Mouse (Mus musculus): ENCODE measurements around the gene Map2k5. TPM values are rescaled to one million over a fixed set of nuclear protein-coding genes. Genes with fewer than 3 reads are reported as not detected.

Gene Map2k5
- polyA plus RNA-seq, 1 experiment: 32.7 TPM

DNA sequence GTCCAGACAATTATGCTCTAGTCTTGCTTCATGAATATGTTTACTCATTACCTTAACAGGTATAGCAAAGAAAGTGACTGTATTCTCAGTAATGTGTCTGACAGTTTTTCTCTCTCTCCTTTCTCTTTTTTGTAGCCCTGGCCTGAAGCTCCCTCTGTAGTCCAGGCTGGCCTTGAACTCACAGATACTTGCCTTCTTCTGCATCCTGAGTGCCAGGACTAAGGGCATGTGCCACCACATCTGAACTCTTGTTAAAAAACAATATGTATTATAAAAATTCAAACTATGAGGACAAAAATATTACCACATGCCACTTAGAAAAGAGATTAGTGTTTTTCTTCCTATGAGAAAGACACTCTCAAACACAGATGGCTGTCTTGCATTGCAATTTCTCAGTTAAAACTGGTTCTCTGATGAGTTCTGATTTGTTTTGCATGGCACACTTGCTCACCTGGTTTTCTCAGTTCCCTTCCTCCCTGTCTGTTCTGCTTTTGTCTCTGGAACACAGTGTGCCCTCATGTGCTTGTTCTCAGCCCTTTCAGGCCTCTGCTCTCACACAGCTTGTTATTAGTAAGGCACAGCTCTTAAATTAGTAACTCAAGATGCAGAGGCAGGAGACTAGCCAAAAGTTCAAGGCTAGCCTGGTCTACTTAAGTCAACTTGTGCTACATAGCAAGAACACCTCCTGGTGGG lies 129.5 kb downstream of the Map2k5 start:
- Histone ChIP-seq H3K4me1 (ENCODE audit: control insufficient read depth, insufficient read depth, low read length) (peaks cover 6% of the 10 kb centered on the region; the same call in 1 of the 2 replicates), H3K27ac (ENCODE audit: insufficient read depth, low read length) (no peak overlapping the region), H3K4me3 (ENCODE audit: insufficient read depth, low read length) (no peak overlapping the region)
- TF ChIP-seq POLR2A (IDR thresholded peaks at IDR 0.05; ENCODE audit: extremely low read depth, insufficient read depth, low read length) (no peak), CTCF (IDR thresholded peaks at IDR 0.05; ENCODE audit: extremely low read depth, insufficient read depth, low read length) (no peak)

GRCm38 (mm10) chr9:63246568-63247169 lies 131.0 kb downstream of the Map2k5 start:
- TF ChIP-seq CTCF (IDR thresholded peaks at IDR 0.05; ENCODE audit: extremely low read depth, insufficient read depth, low read length): no peak
- no peak for TF ChIP-seq POLR2A (IDR thresholded peaks at IDR 0.05; ENCODE audit: extremely low read depth, insufficient read depth, low read length)
- Histone ChIP-seq H3K4me3 (ENCODE audit: insufficient read depth, low read length) (no peak overlapping the region), H3K4me1 (ENCODE audit: control insufficient read depth, insufficient read depth, low read length) (peaks cover 6% of the 10 kb centered on the region; the same call in 1 of the 2 replicates), H3K27ac (ENCODE audit: insufficient read depth, low read length) (no peak overlapping the region; the same call in 1 of the 2 replicates)

DNA sequence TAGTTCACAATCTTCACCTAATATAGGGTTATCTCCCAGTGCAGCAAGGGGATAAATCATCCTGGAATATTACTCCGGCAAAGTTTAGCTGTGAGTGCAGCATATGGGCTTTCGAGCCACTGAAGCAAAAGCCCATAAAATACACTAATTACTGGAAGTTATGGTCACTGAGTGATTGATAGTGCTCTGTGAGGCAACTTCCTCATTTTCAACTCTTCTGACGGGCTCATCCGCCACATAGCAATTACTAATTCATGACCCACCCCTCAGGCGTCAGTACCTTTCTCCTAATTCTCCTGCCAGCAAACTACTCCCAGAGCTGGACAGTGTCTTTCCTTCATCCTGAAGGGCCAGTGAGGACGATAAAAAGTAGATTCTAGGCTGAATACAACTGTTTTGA lies 135.7 kb downstream of the Map2k5 start:
- Histone ChIP-seq H3K4me3 (ENCODE audit: insufficient read depth, low read length) (no peak overlapping the region), H3K27ac (ENCODE audit: insufficient read depth, low read length) (no peak overlapping the region), H3K4me1 (ENCODE audit: control insufficient read depth, insufficient read depth, low read length) (peaks cover 4% of the 10 kb centered on the region; the same call in 1 of the 2 replicates)
- TF ChIP-seq CTCF (IDR thresholded peaks at IDR 0.05; ENCODE audit: extremely low read depth, insufficient read depth, low read length): no peak
- no peak for TF ChIP-seq POLR2A (IDR thresholded peaks at IDR 0.05; ENCODE audit: extremely low read depth, insufficient read depth, low read length)

- Histone ChIP-seq H3K4me1 (ENCODE audit: control insufficient read depth, insufficient read depth, low read length) (peaks cover 1% of the 10 kb centered on the region; the same call in 1 of the 2 replicates), H3K27ac (ENCODE audit: insufficient read depth, low read length) (no peak overlapping the region), H3K4me3 (ENCODE audit: insufficient read depth, low read length) (no peak overlapping the region)
- TF ChIP-seq POLR2A (IDR thresholded peaks at IDR 0.05; ENCODE audit: extremely low read depth, insufficient read depth, low read length) (no peak), CTCF (IDR thresholded peaks at IDR 0.05; ENCODE audit: extremely low read depth, insufficient read depth, low read length) (no peak)
These were observed 136.5 kb downstream of the Map2k5 start for GRCm38 (mm10) chr9:63241241-63241640.

DNA sequence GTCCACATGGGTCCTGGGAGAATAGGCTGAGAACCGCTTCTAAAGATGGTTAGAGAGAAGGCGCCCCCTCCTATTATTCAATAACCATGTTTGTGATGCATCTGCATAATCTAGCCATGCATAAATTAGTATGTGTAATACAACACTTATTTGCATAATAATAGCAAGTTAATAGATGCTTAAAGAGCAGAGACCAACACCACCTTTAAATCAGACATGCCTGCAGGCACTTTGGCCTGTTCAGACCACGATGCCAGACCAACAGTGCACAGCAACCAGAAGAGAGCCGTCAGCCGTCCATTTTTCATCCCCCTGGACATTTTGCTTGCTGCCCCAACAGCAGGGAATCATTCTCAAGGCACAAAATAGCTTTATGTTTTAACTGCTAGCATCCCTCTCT lies 143.3 kb downstream of the Map2k5 start:
- TF ChIP-seq POLR2A (IDR thresholded peaks at IDR 0.05; ENCODE audit: extremely low read depth, insufficient read depth, low read length) (no peak), CTCF (IDR thresholded peaks at IDR 0.05; ENCODE audit: extremely low read depth, insufficient read depth, low read length) (no peak)
- H3K4me1 ChIP-seq (ENCODE audit: control insufficient read depth, insufficient read depth, low read length): no peaks in the 10 kb centered on the region
- no peak overlapping the region for H3K4me3 ChIP-seq (ENCODE audit: insufficient read depth, low read length)
- H3K27ac ChIP-seq (ENCODE audit: insufficient read depth, low read length): no peak overlapping the region

- no peak for TF ChIP-seq CTCF (IDR thresholded peaks at IDR 0.05; ENCODE audit: extremely low read depth, insufficient read depth, low read length)
- TF ChIP-seq POLR2A (IDR thresholded peaks at IDR 0.05; ENCODE audit: extremely low read depth, insufficient read depth, low read length): no peak
- no peak overlapping the region for H3K4me3 ChIP-seq (ENCODE audit: insufficient read depth, low read length)
These were observed 147.4 kb downstream of the Map2k5 start for GRCm38 (mm10) chr9:63230289-63230688.

DNA sequence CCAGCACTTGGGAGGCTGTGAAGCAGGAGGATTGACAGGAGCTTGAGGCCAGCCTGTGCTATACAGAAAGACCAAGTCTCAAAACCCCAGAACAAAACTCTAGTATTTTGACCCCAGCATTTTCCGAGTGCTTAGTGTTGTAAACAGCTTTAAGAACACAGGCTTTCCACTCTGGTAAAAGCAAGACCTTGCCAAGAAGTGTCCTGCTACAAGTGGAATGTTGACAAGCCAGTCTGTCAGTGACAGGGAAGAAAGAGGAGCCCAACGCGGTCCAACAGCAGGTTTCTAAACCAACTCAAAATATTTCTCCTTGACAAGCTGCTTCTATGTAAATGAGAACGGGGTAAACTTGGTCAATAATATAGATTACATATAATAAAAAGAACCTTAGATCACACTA lies 148.6 kb downstream of the Map2k5 start:
- H3K27ac ChIP-seq (ENCODE audit: insufficient read depth, low read length): no peak overlapping the region
- TF ChIP-seq CTCF (IDR thresholded peaks at IDR 0.05; ENCODE audit: extremely low read depth, insufficient read depth, low read length) (no peak), POLR2A (IDR thresholded peaks at IDR 0.05; ENCODE audit: extremely low read depth, insufficient read depth, low read length) (no peak)
- no peak overlapping the region for H3K4me3 ChIP-seq (ENCODE audit: insufficient read depth, low read length)
- H3K4me1 ChIP-seq (ENCODE audit: control insufficient read depth, insufficient read depth, low read length): no peaks in the 10 kb centered on the region

More at GRCm38 (mm10) chr9:63230289-63230688, 147.4 kb downstream of the Map2k5 start:
- H3K27ac ChIP-seq (ENCODE audit: insufficient read depth, low read length): no peak overlapping the region
- H3K4me1 ChIP-seq (ENCODE audit: control insufficient read depth, insufficient read depth, low read length): no peaks in the 10 kb centered on the region

GRCm38 (mm10) chr9:63222161-63222560 lies 155.5 kb downstream of the Map2k5 start:
- TF ChIP-seq POLR2A (IDR thresholded peaks at IDR 0.05; ENCODE audit: extremely low read depth, insufficient read depth, low read length) (no peak), CTCF (IDR thresholded peaks at IDR 0.05; ENCODE audit: extremely low read depth, insufficient read depth, low read length) (no peak)
- H3K27ac ChIP-seq (ENCODE audit: insufficient read depth, low read length): no peak overlapping the region
- no peak overlapping the region for H3K4me3 ChIP-seq (ENCODE audit: insufficient read depth, low read length)
- no peaks in the 10 kb centered on the region for H3K4me1 ChIP-seq (ENCODE audit: control insufficient read depth, insufficient read depth, low read length)

DNA sequence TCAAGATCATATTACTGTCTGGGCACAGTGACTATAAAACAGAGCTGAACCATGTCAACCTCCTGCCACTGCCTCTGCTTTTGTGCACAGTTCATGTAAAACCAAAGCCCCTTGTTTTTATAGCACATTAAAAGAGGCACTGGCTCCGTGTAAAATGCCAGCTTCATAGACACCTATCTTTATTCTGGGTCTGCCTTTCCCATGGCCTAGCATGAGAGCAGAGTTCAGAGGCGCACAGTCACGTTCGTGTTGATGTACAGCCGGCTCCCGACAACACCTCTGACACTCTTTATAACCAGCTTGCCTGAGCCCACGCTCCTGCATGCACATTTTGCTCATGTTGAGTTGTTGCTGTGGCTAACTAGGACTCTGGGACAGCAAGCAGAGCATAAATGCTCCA lies 157.9 kb downstream of the Map2k5 start:
- TF ChIP-seq POLR2A (IDR thresholded peaks at IDR 0.05; ENCODE audit: extremely low read depth, insufficient read depth, low read length): no peak
- TF ChIP-seq CTCF (IDR thresholded peaks at IDR 0.05; ENCODE audit: extremely low read depth, insufficient read depth, low read length): no peak
- no peak overlapping the region for H3K27ac ChIP-seq (ENCODE audit: insufficient read depth, low read length)
- no peak overlapping the region for H3K4me3 ChIP-seq (ENCODE audit: insufficient read depth, low read length)
- no peaks in the 10 kb centered on the region for H3K4me1 ChIP-seq (ENCODE audit: control insufficient read depth, insufficient read depth, low read length)

DNA sequence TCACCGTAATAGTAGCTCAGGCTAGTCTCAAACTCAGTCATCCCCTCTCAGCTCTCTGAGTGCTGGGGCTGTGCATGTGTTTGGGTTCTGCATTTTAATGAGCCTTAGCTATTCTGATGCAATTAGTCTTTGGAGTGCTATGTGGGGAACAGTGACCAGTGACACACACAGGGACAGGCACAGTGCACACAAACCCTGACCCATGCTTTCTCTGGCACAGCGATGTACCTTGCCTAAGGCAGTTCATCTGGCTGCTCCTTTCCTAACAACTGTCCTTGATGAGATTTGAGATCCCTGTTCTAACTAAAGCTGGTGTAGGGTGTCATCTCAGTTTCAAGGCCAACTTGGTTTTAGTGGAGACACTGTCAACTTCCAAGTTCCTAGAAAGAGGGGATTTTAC lies 162.7 kb downstream of the Map2k5 start:
- Histone ChIP-seq H3K4me3 (ENCODE audit: insufficient read depth, low read length) (no peak overlapping the region), H3K27ac (ENCODE audit: insufficient read depth, low read length) (no peak overlapping the region), H3K4me1 (ENCODE audit: control insufficient read depth, insufficient read depth, low read length) (no peaks in the 10 kb centered on the region)
- TF ChIP-seq CTCF (IDR thresholded peaks at IDR 0.05; ENCODE audit: extremely low read depth, insufficient read depth, low read length): no peak
- no peak for TF ChIP-seq POLR2A (IDR thresholded peaks at IDR 0.05; ENCODE audit: extremely low read depth, insufficient read depth, low read length)

All from cortical plate, adult 2 months (tissue).